Mouse (Mus musculus): Measurements from ENCODE around the gene Ewsr1.

GRCm38 (mm10) chr11:5057856-5058641 lies 41.0 kb downstream of the Ewsr1 start, which contains the start of gene Rasl10a:
- TF ChIP-seq CTCF (IDR thresholded peaks at IDR 0.05; ENCODE audit: control insufficient read depth, insufficient read depth, insufficient read length): no peak
- TF ChIP-seq MYOD1 (IDR thresholded peaks at IDR 0.05; ENCODE audit: control insufficient read depth, insufficient read length, low read depth): no peak
- TF ChIP-seq MYOG (IDR thresholded peaks at IDR 0.05; ENCODE audit: control insufficient read depth, extremely low read depth, insufficient read length): no peak
- TF ChIP-seq FOSL1 (IDR thresholded peaks at IDR 0.05; ENCODE audit: insufficient read depth, low read length, poor library complexity, severe bottlenecking): no peak
- no peak for TF ChIP-seq USF1 (IDR thresholded peaks at IDR 0.05; ENCODE audit: low read depth)
- no peak for TF ChIP-seq MAX (IDR thresholded peaks at IDR 0.05)

Measured in C2C12 (cell line).